ENCODE assay signal across 8 mouse cellular contexts in genomic region chr1:53823687-53824445, GRCm38 (mm10). TPM values are rescaled to one million over a fixed set of nuclear protein-coding genes. Genes with fewer than 3 reads are reported as not detected.
DNase-seq lines count a peak whose midpoint lies in the region; ATAC-seq and TF ChIP-seq lines count a peak whose summit lies in the region.

No protein-coding gene starts in this region.

- no peak for TF ChIP-seq CTCF in lung, embryonic 14.5 days (IDR thresholded peaks at IDR 0.05; ENCODE audit: low read depth)

- no peaks in the 10 kb centered on the region for H3K27me3 ChIP-seq in embryonic facial prominence, embryonic 10.5 days (replicated peaks; ENCODE audit: low read depth, poor library complexity, severe bottlenecking)
- H3K27me3 ChIP-seq in lung, embryonic 14.5 days (ENCODE audit: insufficient read depth, low read length) = no peaks in the 10 kb centered on the region
- no peaks in the 10 kb centered on the region for H3K27me3 ChIP-seq in neural tube, embryonic 15.5 days (replicated peaks)

- H3K4me1 ChIP-seq in embryonic facial prominence, embryonic 10.5 days = peaks cover 11% of the 10 kb centered on the region; the same call in 1 of the 2 replicates
- no peaks in the 10 kb centered on the region for H3K4me1 ChIP-seq in lung, embryonic 14.5 days (ENCODE audit: insufficient read depth)
- H3K4me1 ChIP-seq in neural tube, embryonic 15.5 days = peaks cover 16% of the 10 kb centered on the region

- DNase-seq in gastrocnemius, postnatal 10 days = peak; percentile 9
- no peak for DNase-seq in gastrocnemius, postnatal 36 days
- peak; percentile 60 for DNase-seq in embryonic facial prominence, embryonic 10.5 days (ENCODE audit: low spot score)
- peak; percentile 26 to 33 for DNase-seq in heart, postnatal 14 days
- peak; percentile 34 to 65 for DNase-seq in kidney, postnatal 36 days
- peak; percentile 70 for DNase-seq in lung, embryonic 14.5 days
- peak; percentile 67 for DNase-seq in thymus, postnatal 25 days

- 4% methylated on average over 10 of the region's 10 CpGs for WGBS in embryonic facial prominence, embryonic 10.5 days
- WGBS in lung, embryonic 14.5 days = 7% methylated on average over 10 of the region's 10 CpGs
- WGBS in neural tube, embryonic 15.5 days = 2% methylated on average over 10 of the region's 10 CpGs

- no peaks in the 10 kb centered on the region for H3K9me3 ChIP-seq in embryonic facial prominence, embryonic 10.5 days
- no peaks in the 10 kb centered on the region for H3K9me3 ChIP-seq in lung, embryonic 14.5 days (ENCODE audit: low read depth, low read length)
- no peaks in the 10 kb centered on the region for H3K9me3 ChIP-seq in neural tube, embryonic 15.5 days (replicated peaks)

- H3K9ac ChIP-seq in lung, embryonic 14.5 days = no peak overlapping the region
- no peak overlapping the region for H3K9ac ChIP-seq in neural tube, embryonic 15.5 days (replicated peaks)

- no peaks in the 10 kb centered on the region for H3K36me3 ChIP-seq in embryonic facial prominence, embryonic 10.5 days (replicated peaks)
- no peaks in the 10 kb centered on the region for H3K36me3 ChIP-seq in lung, embryonic 14.5 days (ENCODE audit: insufficient read depth)
- H3K36me3 ChIP-seq in neural tube, embryonic 15.5 days = no peaks in the 10 kb centered on the region; the same call in 1 of the 2 replicates

- peak; percentile 83 for ATAC-seq in lung, embryonic 14.5 days (ENCODE audit: insufficient read depth)
- peak; percentile 92 for ATAC-seq in neural tube, embryonic 15.5 days (ENCODE audit: low FRiP score)

- intact Hi-C loops in gastrocnemius, postnatal 36 days (cut with DNase I) = no loop called here
- intact Hi-C loops in heart, postnatal 14 days (cut with DNase I) = no loop called here

- peak overlapping the region; percentile 46 for H3K4me3 ChIP-seq in embryonic facial prominence, embryonic 10.5 days
- H3K4me3 ChIP-seq in lung, embryonic 14.5 days (ENCODE audit: low read depth, low read length) = 0 out of 2 replicates have a peak overlapping the region, but pooled peaks have one; percentile 8
- no peak overlapping the region for H3K4me3 ChIP-seq in neural tube, embryonic 15.5 days (replicated peaks)

- H3K4me2 ChIP-seq in lung, embryonic 14.5 days = peak overlapping the region; percentile 51
- H3K4me2 ChIP-seq in neural tube, embryonic 15.5 days = peak overlapping the region; percentile 40

- peak overlapping the region; percentile 66 for H3K27ac ChIP-seq in embryonic facial prominence, embryonic 10.5 days (replicated peaks)
- H3K27ac ChIP-seq in lung, embryonic 14.5 days (ENCODE audit: low read depth) = peak overlapping the region; percentile 71
- peak overlapping the region; percentile 61 for H3K27ac ChIP-seq in neural tube, embryonic 15.5 days (replicated peaks)

RNA-seq across cellular contexts. Expression of gene Stk17b, which starts 38.8 kb away (rescaled TPM):
- total RNA-seq in gastrocnemius, postnatal 10 days (2021) = 10 to 100 TPM; 11.5 to 14.2 TPM
- 1 to 10 TPM; 5.7 to 7.6 TPM for total RNA-seq in gastrocnemius, postnatal 36 days (2021)
- polyA plus RNA-seq in embryonic facial prominence, embryonic 10.5 days (2016; fragmentation: Nextera tagmentation; extraction: Ambion mirVana) = 7.4 and 8.2 TPM in 2 replicates
- 10 to 100 TPM; 13.8 to 16.9 TPM for total RNA-seq in heart, postnatal 14 days (2021)
- 15.0 and 16.7 TPM in 2 replicates for polyA plus RNA-seq in lung, embryonic 14.5 days (2014; fragmentation: Nextera tagmentation; extraction: Ambion mirVana)
- polyA plus RNA-seq in neural tube, embryonic 15.5 days (2015; fragmentation: Nextera tagmentation; extraction: Ambion mirVana) = 6.1 and 10.4 TPM in 2 replicates

Comparison
In these comparisons a context has a peak if more than half of its experiments do, and no peak if none do; other contexts are left out.
1. DNase-seq: peak in gastrocnemius, postnatal 10 days (single experiment), embryonic facial prominence, embryonic 10.5 days (single experiment), heart, postnatal 14 days (2 of 2), kidney, postnatal 36 days (2 of 2), lung, embryonic 14.5 days (single experiment) and thymus, postnatal 25 days (single experiment); none in gastrocnemius, postnatal 36 days (0 of 2).
2. Peak in every context shown above with its lines, with median percentiles within 50 percentile points of each other: H3K27ac ChIP-seq.